Mouse (Mus musculus) Muller cell, postnatal 12 days (primary cell): ENCODE measurements around the gene Olfr509.
"Not testable (repeated sequence)": the region's sequence is repeated elsewhere in the genome, so short reads cannot be mapped to it uniquely, and the experiment has no call there.

Source experiments
- DNase-seq: peaks from one replicate; pipeline ENCODE4 v3.0.0-alpha.2; 2015; ENCODE audit errors: inconsistent ontology term

The Olfr509 gene

DNA sequence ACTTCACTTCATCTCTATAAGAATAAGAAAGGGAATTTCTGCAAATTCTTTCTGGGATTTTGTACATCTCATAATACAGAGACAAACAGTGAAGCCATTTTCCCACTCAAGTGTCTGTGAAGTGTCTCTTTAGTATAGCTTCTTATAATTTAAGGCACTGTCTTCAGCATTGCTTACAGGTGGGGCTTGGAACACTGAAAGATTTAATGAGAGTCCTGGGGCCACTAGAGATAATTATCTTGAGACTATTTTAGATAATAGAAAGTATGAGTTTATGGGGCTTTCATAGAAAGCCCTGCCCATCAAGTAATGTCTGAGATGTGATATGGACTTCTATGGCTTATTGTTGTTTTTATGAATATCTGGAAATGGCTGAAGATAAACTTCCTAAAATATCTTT lies at the start of gene Olfr509:
Gene Olfr509, minus strand, starts transcription at position 101 of the 400 bp plus-strand sequence.
- DNase-seq = no peak

DNA sequence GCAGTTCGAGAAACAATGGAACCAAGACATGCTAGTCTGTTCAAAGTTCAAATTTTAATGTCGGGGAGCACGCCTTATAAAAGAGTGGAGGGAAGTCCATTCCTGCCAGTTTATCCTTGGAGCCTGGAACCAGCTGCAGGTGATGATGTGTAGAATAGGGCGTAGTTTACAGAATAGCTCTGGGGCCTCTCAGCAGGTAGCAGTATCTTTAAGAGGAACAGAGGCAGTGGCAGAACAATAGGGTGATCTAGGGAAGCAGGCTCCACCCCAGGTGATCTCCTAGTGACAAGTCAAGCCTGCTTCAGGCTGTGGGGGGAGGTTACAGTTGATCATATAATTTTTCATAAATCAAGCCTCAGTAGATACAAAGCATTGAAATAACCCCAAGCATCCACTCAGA lies 27.2 kb upstream of the Olfr509 start:
- no peak for DNase-seq

DNA sequence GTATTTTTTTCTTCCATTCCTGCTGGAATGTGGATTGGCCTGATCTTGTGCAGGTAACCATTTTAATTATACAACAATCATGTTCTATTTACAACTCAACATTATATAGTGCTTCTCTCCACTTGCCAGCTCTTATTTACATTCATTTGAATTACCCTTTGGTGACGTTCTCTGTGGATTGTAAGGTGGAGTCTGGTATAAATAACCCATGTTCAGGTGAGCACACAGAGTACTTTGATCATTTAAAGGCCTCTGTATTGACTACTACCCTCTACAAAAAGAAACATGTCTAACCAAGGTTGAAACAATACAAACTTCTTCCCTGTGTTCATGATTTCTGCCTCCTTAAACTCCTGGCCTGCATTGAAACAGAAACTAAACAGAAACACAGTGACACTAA lies 19.4 kb upstream of the Olfr509 start:
- DNase-seq = no peak

DNA sequence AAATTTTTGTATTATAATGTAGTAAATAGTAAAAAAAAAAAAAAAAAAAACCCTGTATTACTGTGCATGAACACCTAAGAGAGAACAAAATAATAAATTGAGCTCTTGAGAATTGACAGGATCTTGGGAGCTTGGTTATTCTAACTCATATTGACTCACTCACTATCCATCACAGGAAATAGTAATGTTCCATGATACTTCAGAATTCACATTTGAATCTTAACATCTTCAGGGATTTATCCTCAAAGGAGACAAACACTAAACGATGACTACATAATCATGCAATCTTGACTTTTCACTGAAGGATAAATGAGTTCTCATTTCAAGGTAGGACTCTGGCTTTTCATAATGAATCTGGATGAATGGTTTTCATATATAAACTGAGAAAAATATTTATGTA lies 14.4 kb upstream of the Olfr509 start, which contains the start of gene Olfr510:
Gene Olfr510, plus strand, starts transcription at position 301 of the 400 bp plus-strand sequence.
- no peak for DNase-seq

DNA sequence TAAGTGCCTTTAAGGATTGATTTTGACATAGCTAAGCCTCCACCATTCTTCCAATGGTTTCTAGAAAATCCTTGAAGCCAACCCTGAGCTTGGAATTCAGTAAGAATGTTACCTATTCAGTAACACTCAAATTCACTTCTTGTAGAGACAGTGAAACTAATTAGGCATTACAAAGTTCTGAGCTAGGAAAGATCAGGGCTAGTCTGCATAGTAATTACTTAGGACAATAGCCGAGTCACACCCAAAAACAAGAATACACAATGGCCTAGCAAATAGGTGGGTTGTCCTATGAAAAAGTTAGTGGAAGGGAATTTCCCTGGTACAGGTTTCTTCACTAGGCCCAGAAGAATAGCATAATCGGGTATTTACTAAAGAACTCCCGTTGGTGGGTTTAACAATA lies 10.7 kb upstream of the Olfr509 start:
- no peak for DNase-seq

DNA sequence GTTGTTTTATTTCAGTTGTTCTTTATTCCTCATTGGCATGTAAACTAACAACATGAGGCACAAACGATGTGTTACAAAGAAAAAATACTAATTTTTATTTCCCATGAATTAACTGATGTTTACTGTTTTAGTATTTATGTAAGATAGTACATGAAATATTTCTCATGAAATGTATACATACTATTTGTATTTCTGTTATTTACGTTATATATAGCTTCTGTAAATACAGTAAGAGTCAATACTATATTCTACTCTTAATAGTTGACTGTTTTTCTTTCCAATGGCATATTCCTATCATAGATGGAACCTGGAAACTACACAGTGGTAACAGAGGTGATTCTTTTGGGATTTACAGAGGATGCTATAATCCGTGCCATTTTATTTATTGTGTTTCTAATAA lies 22.0 kb downstream of the Olfr509 start, which contains the start of gene Olfr508:
Gene Olfr508, plus strand, starts transcription at position 301 of the 400 bp plus-strand sequence.
- DNase-seq = no peak

DNA sequence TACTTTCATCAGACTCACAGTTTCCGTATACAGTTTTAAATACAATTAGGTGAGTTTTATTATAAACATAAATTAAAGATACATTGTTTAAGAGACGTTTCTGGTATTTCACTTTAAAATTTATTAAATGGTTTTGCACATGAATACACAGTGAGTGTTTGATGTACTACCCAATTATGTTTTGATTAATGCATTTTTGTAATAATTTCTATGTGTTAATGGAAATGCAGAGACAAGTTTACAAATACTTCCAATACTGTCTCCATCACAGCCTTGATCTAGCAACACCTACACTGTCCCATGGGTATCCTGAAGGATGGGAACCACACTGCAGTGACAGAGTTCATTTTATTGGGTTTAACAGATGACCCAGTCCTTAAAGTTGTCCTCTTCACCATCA lies 30.2 kb downstream of the Olfr509 start, which contains the start of gene Olfr507:
Gene Olfr507, plus strand, starts transcription at position 301 of the 400 bp plus-strand sequence.
- no peak for DNase-seq

DNA sequence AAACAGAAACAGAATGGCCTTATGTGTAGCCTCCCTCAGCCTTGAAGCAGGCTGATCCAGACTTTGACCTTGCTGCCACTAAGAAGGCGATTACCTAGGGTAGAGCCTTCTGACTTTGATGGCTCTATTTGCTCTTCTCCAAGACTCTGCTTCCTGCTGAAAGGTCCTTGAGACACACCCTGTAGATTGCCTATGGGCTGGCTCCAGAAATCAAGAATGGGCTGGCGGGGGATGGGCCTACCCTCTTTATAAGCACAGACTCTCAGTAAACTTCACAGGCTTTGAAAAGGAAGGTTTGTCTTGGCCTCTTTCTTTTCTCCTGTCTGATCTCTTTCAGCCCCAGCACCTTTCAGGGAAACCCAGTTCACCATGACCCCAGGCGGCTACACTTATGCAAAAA lies 34.9 kb downstream of the Olfr509 start:
- not testable (repeated sequence) for DNase-seq

DNA sequence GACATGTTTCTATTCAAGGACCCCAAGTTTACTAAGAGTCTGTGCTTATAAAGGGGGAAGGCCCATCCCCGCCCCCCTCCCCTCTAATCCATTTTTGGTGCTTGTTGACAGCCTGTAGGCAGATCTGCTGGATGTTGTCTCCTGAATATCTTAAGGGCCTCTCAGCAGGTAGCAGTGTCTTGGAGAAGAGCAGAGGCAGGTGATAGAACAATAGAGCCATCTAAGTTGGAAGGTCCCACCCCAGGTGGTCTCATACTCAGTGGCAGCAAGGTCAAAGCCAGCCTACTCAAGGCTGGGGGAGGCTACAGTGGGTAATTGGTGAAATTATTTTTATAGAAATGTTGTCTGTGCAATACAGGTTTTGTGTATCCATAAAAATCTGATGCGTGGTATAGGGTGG lies 37.6 kb downstream of the Olfr509 start:
- no peak for DNase-seq

DNA sequence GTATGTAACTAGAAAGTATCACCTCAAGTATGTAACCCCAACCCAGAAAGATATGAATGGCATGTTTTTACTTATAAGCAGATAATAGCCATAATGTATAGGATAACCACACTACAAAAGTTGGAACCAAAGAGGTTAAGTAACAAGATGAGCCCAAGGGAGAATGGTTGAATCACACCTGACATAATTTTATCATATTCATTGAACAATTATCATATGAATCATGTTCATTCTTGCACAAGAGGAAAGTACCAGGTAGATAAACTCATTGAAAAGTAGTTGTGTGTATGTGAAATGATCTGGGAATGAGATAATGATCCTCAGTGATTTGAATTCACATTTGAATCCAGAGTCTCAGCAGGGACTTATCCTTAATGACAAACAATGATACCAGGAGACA lies 41.2 kb downstream of the Olfr509 start, which contains the start of gene Olfr506:
Gene Olfr506, plus strand, starts transcription at position 301 of the 400 bp plus-strand sequence.
- DNase-seq = no peak

DNA sequence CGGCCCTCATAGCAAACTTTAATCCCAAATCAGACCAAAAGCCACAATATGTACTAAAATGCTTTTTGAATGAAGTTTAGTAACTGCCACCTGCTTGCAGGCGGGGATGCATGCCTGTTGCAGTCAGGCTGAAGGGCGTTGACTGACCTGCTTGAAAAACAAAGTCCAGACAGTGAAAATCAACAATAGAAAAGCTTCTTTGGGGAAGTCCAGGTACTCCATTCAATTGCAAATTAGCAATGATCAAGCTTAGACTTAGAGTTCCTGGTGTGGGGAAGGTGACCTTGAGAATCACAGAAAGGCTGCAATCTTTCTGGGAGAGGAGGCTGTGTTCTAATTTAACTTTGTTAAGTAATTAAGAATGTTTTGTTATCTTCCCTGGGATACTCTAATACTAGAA lies 49.8 kb downstream of the Olfr509 start:
- not testable (repeated sequence) for DNase-seq
